Mouse (Mus musculus): ENCODE measurements around the gene Mal. TPM values are rescaled to one million over a fixed set of nuclear protein-coding genes. Genes with fewer than 3 reads are reported as not detected.
"Not testable (repeated sequence)": the region's sequence is repeated elsewhere in the genome, so short reads cannot be mapped to it uniquely, and the experiment has no call there.

The Mal gene
- polyA plus RNA-seq, 1 experiment from 2014 or later = 3.8 TPM

GRCm38 (mm10) chr2:127622065-127622464 lies 34.4 kb downstream of the Mal start:
- Histone ChIP-seq H3K9ac (no peak overlapping the region), H3K4me2 (no peak overlapping the region), H3K27ac (no peak overlapping the region), H3K36me3 (no peaks in the 10 kb centered on the region), H3K9me3 (replicated peaks) (no peaks in the 10 kb centered on the region), H3K4me1 (replicated peaks) (no peaks in the 10 kb centered on the region), H3K4me3 (no peak overlapping the region), H3K27me3 (no peaks in the 10 kb centered on the region; the same call in 1 of the 2 replicates)
- 47% methylated on average over 3 of the region's 3 CpGs for WGBS
- ATAC-seq (replicated peaks; ENCODE audit: insufficient number of reproducible peaks, insufficient read depth, low FRiP score, low read depth) = no peak

- 84% methylated on average over 3 of the region's 3 CpGs for WGBS
These were observed 37.2 kb downstream of the Mal start for GRCm38 (mm10) chr2:127619311-127619710.

GRCm38 (mm10) chr2:127612288-127612687 lies 44.2 kb downstream of the Mal start:
- Histone ChIP-seq H3K27me3 (no peaks in the 10 kb centered on the region), H3K27ac (no peak overlapping the region), H3K4me1 (replicated peaks) (peaks cover 7% of the 10 kb centered on the region), H3K9me3 (replicated peaks) (no peaks in the 10 kb centered on the region), H3K36me3 (no peaks in the 10 kb centered on the region), H3K4me3 (no peak overlapping the region), H3K9ac (no peak overlapping the region), H3K4me2 (no peak overlapping the region)
- no peak for ATAC-seq (replicated peaks; ENCODE audit: insufficient number of reproducible peaks, insufficient read depth, low FRiP score, low read depth)
- WGBS = 87% methylated on average over 4 of the region's 4 CpGs

More at GRCm38 (mm10) chr2:127619311-127619710, 37.2 kb downstream of the Mal start:
- H3K36me3 ChIP-seq = no peaks in the 10 kb centered on the region
- no peak for ATAC-seq (replicated peaks; ENCODE audit: insufficient number of reproducible peaks, insufficient read depth, low FRiP score, low read depth)
- no peak overlapping the region for H3K9ac ChIP-seq
- H3K27ac ChIP-seq = no peak overlapping the region
- no peak overlapping the region for H3K4me2 ChIP-seq
- no peak overlapping the region for H3K4me3 ChIP-seq
- H3K27me3 ChIP-seq = no peaks in the 10 kb centered on the region; the same call in 1 of the 2 replicates
- no peaks in the 10 kb centered on the region for H3K9me3 ChIP-seq (replicated peaks)
- no peaks in the 10 kb centered on the region for H3K4me1 ChIP-seq (replicated peaks)

DNA sequence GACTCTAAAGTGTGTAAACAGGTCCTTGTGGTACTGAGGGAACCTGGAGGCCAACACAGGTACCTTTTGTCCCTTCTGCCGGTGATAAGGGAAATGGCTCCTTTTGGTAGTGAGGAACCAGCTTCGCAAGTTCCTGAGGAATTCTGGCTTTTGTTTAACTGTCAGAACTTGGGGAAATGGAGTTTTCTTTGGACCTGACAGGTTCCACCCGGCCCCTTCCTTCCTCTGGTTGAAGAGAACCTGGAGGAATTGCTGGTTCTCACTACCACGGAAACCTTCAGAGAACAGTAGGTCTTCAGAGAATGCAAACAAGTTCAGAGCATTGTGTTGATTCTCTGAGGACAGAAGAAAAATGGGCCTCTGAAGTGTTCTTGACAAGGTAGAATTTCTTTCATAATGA lies 45.1 kb downstream of the Mal start:
- no peak overlapping the region for H3K9ac ChIP-seq
- no peaks in the 10 kb centered on the region for H3K9me3 ChIP-seq (replicated peaks)
- H3K27me3 ChIP-seq = no peaks in the 10 kb centered on the region
- no peak for ATAC-seq (replicated peaks; ENCODE audit: insufficient number of reproducible peaks, insufficient read depth, low FRiP score, low read depth)
- no peak overlapping the region for H3K4me2 ChIP-seq
- H3K36me3 ChIP-seq = no peaks in the 10 kb centered on the region
- no peak overlapping the region for H3K27ac ChIP-seq
- H3K4me1 ChIP-seq (replicated peaks) = peaks cover 7% of the 10 kb centered on the region
- WGBS = 59% methylated on average over 4 of the region's 4 CpGs
- no peak overlapping the region for H3K4me3 ChIP-seq

DNA sequence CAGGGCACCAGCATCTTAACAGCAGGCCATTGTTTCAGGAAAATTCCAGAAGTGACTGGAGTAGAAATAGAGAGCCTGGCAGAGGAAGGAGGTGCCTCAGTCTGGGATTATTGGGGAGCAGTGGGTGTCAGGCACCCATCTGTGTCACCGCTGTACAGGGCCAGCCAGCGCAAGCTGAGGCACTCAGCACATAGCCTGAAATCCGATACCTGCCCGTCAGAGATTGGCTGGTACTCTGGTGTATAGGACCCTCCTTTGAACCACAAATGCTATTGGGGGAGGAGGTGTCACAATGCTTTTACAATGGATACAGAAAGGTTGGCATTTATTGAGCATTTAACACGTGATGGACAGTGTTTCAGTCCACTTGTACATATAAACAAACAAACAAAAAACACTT lies 47.5 kb downstream of the Mal start:
- Histone ChIP-seq H3K9me3 (replicated peaks) (no peaks in the 10 kb centered on the region), H3K27ac (no peak overlapping the region), H3K36me3 (peaks cover 16% of the 10 kb centered on the region), H3K27me3 (no peaks in the 10 kb centered on the region), H3K4me2 (no peak overlapping the region), H3K9ac (no peak overlapping the region), H3K4me1 (replicated peaks) (peaks cover 7% of the 10 kb centered on the region), H3K4me3 (no peak overlapping the region)
- WGBS = 11% methylated on average over 5 of the region's 5 CpGs
- ATAC-seq (replicated peaks; ENCODE audit: insufficient number of reproducible peaks, insufficient read depth, low FRiP score, low read depth) = peak; percentile 67; the same call in 1 of the 2 replicates

- Histone ChIP-seq H3K27ac (no peak overlapping the region), H3K4me2 (no peak overlapping the region), H3K9ac (no peak overlapping the region), H3K36me3 (peaks cover 18% of the 10 kb centered on the region), H3K9me3 (replicated peaks) (no peaks in the 10 kb centered on the region), H3K27me3 (no peaks in the 10 kb centered on the region), H3K4me1 (replicated peaks) (peaks cover 7% of the 10 kb centered on the region), H3K4me3 (no peak overlapping the region)
- no peak for ATAC-seq (replicated peaks; ENCODE audit: insufficient number of reproducible peaks, insufficient read depth, low FRiP score, low read depth)
- WGBS = 36% methylated on average over 3 of the region's 3 CpGs
These were observed 48.3 kb downstream of the Mal start for GRCm38 (mm10) chr2:127608234-127608633.

DNA sequence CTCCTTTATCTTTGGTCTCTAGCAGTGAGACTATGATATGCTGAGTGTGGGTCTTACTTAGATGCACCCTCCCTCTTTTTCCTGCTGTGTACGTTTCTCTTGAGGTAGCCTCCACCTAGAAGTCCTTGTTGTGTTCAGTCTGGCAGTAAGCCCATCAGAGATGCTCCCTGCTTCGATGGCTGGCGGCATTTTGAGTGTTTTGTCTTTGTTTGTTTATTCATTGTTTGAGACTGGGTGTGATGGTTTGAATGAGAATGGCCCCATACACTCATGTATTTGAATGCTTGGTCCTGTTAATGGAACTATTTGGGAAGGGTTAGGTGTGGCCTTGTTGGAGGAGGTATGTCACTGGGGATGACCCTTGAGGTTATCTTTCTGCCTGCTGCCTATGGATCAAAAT lies 51.3 kb downstream of the Mal start:
- Histone ChIP-seq H3K27me3 (no peaks in the 10 kb centered on the region), H3K9me3 (replicated peaks) (no peaks in the 10 kb centered on the region), H3K4me2 (no peak overlapping the region), H3K4me3 (no peak overlapping the region), H3K9ac (no peak overlapping the region), H3K27ac (no peak overlapping the region), H3K4me1 (replicated peaks) (peaks cover 7% of the 10 kb centered on the region), H3K36me3 (peaks cover 47% of the 10 kb centered on the region)
- 87% methylated on average over 3 of the region's 3 CpGs for WGBS
- ATAC-seq (replicated peaks; ENCODE audit: insufficient number of reproducible peaks, insufficient read depth, low FRiP score, low read depth) = no peak

DNA sequence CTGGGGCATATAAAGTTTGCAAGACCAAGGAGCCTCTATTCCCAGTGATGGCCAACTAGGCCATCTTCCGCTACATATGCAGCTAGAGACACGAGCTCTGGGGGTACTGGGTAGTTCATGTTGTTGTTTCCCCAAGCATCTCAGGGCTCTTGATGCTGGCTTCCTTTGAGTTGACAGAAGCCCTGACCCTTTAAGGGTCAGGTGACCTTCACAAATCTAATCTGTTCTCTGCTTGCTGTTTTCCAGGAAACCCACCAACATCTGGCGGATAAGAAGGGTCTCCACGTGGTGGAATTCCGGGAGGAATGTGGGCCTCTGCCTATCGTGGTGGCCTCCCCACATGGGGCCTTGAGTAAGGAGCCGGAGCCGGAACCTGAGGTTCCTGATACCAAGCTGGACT lies 53.1 kb downstream of the Mal start:
- not testable (repeated sequence) for H3K4me1 ChIP-seq (replicated peaks); H3K9me3 ChIP-seq (replicated peaks); H3K4me2 ChIP-seq; H3K9ac ChIP-seq; H3K27ac ChIP-seq; H3K4me3 ChIP-seq; H3K27me3 ChIP-seq
- H3K36me3 ChIP-seq = peaks cover 63% of the 10 kb centered on the region
- 45% methylated on average over 6 of the region's 8 CpGs for WGBS
- peak; percentile 50 for ATAC-seq (replicated peaks; ENCODE audit: insufficient number of reproducible peaks, insufficient read depth, low FRiP score, low read depth)

- Histone ChIP-seq H3K9me3 (replicated peaks) (no peaks in the 10 kb centered on the region), H3K27me3 (no peaks in the 10 kb centered on the region), H3K4me1 (replicated peaks) (peaks cover 15% of the 10 kb centered on the region), H3K9ac (no peak overlapping the region), H3K36me3 (peaks cover 38% of the 10 kb centered on the region), H3K27ac (peak overlapping the region; percentile 35), H3K4me3 (no peak overlapping the region), H3K4me2 (peak overlapping the region; percentile 24; the same call in 1 of the 2 replicates)
- WGBS = 67% methylated on average over 4 of the region's 4 CpGs
- ATAC-seq (replicated peaks; ENCODE audit: insufficient number of reproducible peaks, insufficient read depth, low FRiP score, low read depth) = no peak
These were observed 65.7 kb downstream of the Mal start for GRCm38 (mm10) chr2:127590840-127591239.

- no peak overlapping the region for H3K4me3 ChIP-seq
- 66% methylated on average over 15 of the region's 15 CpGs for WGBS
- no peak for ATAC-seq (replicated peaks; ENCODE audit: insufficient number of reproducible peaks, insufficient read depth, low FRiP score, low read depth)
These were observed 66.3 kb downstream of the Mal start for GRCm38 (mm10) chr2:127590204-127590603.

GRCm38 (mm10) chr2:127588897-127589296 lies 67.6 kb downstream of the Mal start:
- Histone ChIP-seq H3K27me3 (no peaks in the 10 kb centered on the region), H3K9me3 (replicated peaks) (no peaks in the 10 kb centered on the region), H3K36me3 (peaks cover 19% of the 10 kb centered on the region), H3K9ac (no peak overlapping the region), H3K27ac (no peak overlapping the region), H3K4me3 (no peak overlapping the region), H3K4me1 (replicated peaks) (peaks cover 21% of the 10 kb centered on the region), H3K4me2 (no peak overlapping the region)
- ATAC-seq (replicated peaks; ENCODE audit: insufficient number of reproducible peaks, insufficient read depth, low FRiP score, low read depth) = no peak
- 93% methylated on average over 9 of the region's 9 CpGs for WGBS

More at GRCm38 (mm10) chr2:127590204-127590603, 66.3 kb downstream of the Mal start:
- Histone ChIP-seq H3K27ac (peak overlapping the region; percentile 35; the same call in 1 of the 2 replicates), H3K27me3 (no peaks in the 10 kb centered on the region), H3K9me3 (replicated peaks) (no peaks in the 10 kb centered on the region), H3K4me2 (peak overlapping the region; percentile 24), H3K36me3 (peaks cover 32% of the 10 kb centered on the region), H3K9ac (0 out of 2 replicates have a peak overlapping the region, but pooled peaks have one; percentile 2), H3K4me1 (replicated peaks) (peaks cover 15% of the 10 kb centered on the region)

DNA sequence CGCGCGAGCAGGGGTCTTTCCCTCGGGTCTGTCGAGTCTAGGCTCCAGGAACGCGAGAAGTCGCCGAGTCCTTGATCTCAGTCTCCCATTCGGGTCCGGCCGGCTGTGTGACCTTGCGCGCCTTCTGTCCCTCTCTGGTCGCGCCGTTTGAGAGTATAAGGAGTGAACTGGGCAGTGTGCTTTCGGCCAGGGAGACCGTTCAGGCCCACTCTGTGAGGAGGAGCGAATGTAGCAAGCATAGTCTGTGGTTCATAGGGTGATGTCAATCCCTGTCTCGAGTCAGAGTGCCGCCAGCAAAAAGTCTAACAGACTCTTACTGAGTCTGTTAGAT lies 69.0 kb downstream of the Mal start:
- H3K36me3 ChIP-seq = peaks cover 10% of the 10 kb centered on the region; the same call in 1 of the 2 replicates
- peak overlapping the region; percentile 75 for H3K4me3 ChIP-seq
- peaks cover 23% of the 10 kb centered on the region for H3K4me1 ChIP-seq (replicated peaks)
- H3K9me3 ChIP-seq (replicated peaks) = no peaks in the 10 kb centered on the region
- ATAC-seq (replicated peaks; ENCODE audit: insufficient number of reproducible peaks, insufficient read depth, low FRiP score, low read depth) = peak; percentile 7; the same call in 1 of the 2 replicates
- H3K4me2 ChIP-seq = peak overlapping the region; percentile 70
- H3K9ac ChIP-seq = peak overlapping the region; percentile 84
- H3K27me3 ChIP-seq = no peaks in the 10 kb centered on the region
- H3K27ac ChIP-seq = peak overlapping the region; percentile 90
- WGBS = under 1% methylated on average over 22 of the region's 22 CpGs

Data from heart, embryonic 15.5 days (tissue).